Mouse (Mus musculus): ENCODE results near the gene 3110001I22Rik.
"Not testable (repeated sequence)": the region's sequence is repeated elsewhere in the genome, so short reads cannot be mapped to it uniquely, and the experiment has no call there.

The 3110001I22Rik gene

GRCm38 (mm10) chr16:13671685-13672385, at the start of gene 3110001I22Rik, which contains the start of gene Bfar:
Gene 3110001I22Rik (plus strand): TSS chr16:13671929.
Gene Bfar (plus strand): TSS chr16:13671858.
- in situ Hi-C loops (cut with MboI, MseI), result no loop called here

- in situ Hi-C loops (cut with MboI, MseI), result loop anchor here (5.0 kb wide), 1 partner anchor 511 kb away; no protein-coding TSS in a partner anchor
These were observed 43.4 kb upstream of the 3110001I22Rik start for GRCm38 (mm10) chr16:13628345-13628744.

GRCm38 (mm10) chr16:13638198-13638597, 33.5 kb upstream of the 3110001I22Rik start:
- in situ Hi-C loops (cut with MboI, MseI), result not testable (repeated sequence)

- in situ Hi-C loops (cut with MboI, MseI), result no loop called here
These were observed 32.2 kb upstream of the 3110001I22Rik start for GRCm38 (mm10) chr16:13639508-13639907.

- in situ Hi-C loops (cut with MboI, MseI), result no loop called here
These were observed 31.7 kb upstream of the 3110001I22Rik start for GRCm38 (mm10) chr16:13640064-13640463.

- in situ Hi-C loops (cut with MboI, MseI), result no loop called here
These were observed 27.3 kb upstream of the 3110001I22Rik start for GRCm38 (mm10) chr16:13644474-13644873.

GRCm38 (mm10) chr16:13645930-13646329, 25.8 kb upstream of the 3110001I22Rik start:
- in situ Hi-C loops (cut with MboI, MseI), result no loop called here

- in situ Hi-C loops (cut with MboI, MseI), result no loop called here
These were observed 12.8 kb upstream of the 3110001I22Rik start for GRCm38 (mm10) chr16:13658886-13659285.

- in situ Hi-C loops (cut with MboI, MseI), result loop anchor here (10.0 kb wide), 1 partner anchor 1746 kb away; no protein-coding TSS in a partner anchor
These were observed 11.0 kb upstream of the 3110001I22Rik start for GRCm38 (mm10) chr16:13660736-13661135.

- in situ Hi-C loops (cut with MboI, MseI), result loop anchor here (10.0 kb wide), 1 partner anchor 1753 kb away; no protein-coding TSS in a partner anchor
These were observed 3.8 kb upstream of the 3110001I22Rik start, which contains the start of gene Parn for GRCm38 (mm10) chr16:13667878-13668343. Gene Parn (minus strand): TSS chr16:13668170.

- in situ Hi-C loops (cut with MboI, MseI), result loop anchor here (10.0 kb wide), 1 partner anchor 1754 kb away; no protein-coding TSS in a partner anchor
These were observed 3.2 kb upstream of the 3110001I22Rik start for GRCm38 (mm10) chr16:13668402-13669108.

- in situ Hi-C loops (cut with MboI, MseI), result loop anchor here (10.0 kb wide), 1 partner anchor 1754 kb away; no protein-coding TSS in a partner anchor
These were observed 2.4 kb upstream of the 3110001I22Rik start for GRCm38 (mm10) chr16:13669282-13669681.

GRCm38 (mm10) chr16:13670896-13671295, 833 bp upstream of the 3110001I22Rik start:
- in situ Hi-C loops (cut with MboI, MseI), result not testable (repeated sequence)

- in situ Hi-C loops (cut with MboI, MseI), result no loop called here
These were observed 713 bp downstream of the 3110001I22Rik start for GRCm38 (mm10) chr16:13672386-13672898.

- in situ Hi-C loops (cut with MboI, MseI), result no loop called here
These were observed 1.4 kb downstream of the 3110001I22Rik start for GRCm38 (mm10) chr16:13673114-13673513.

- in situ Hi-C loops (cut with MboI, MseI), result no loop called here
These were observed 2.8 kb downstream of the 3110001I22Rik start for GRCm38 (mm10) chr16:13674511-13674910.

- in situ Hi-C loops (cut with MboI, MseI), result loop anchor here (5.0 kb wide), 1 partner anchor 484 kb away; the partner anchor contains the start of genes Marf1 and Nde1
These were observed 7.0 kb downstream of the 3110001I22Rik start for GRCm38 (mm10) chr16:13678601-13679319.

- in situ Hi-C loops (cut with MboI, MseI), result no loop called here
These were observed 27.3 kb downstream of the 3110001I22Rik start for GRCm38 (mm10) chr16:13698998-13699397.

- in situ Hi-C loops (cut with MboI, MseI), result no loop called here
These were observed 30.5 kb downstream of the 3110001I22Rik start for GRCm38 (mm10) chr16:13702184-13702583.

- in situ Hi-C loops (cut with MboI, MseI), result no loop called here
These were observed 32.9 kb downstream of the 3110001I22Rik start for GRCm38 (mm10) chr16:13704676-13705075.

- in situ Hi-C loops (cut with MboI, MseI), result no loop called here
These were observed 43.2 kb downstream of the 3110001I22Rik start for GRCm38 (mm10) chr16:13714910-13715309.
